20 mouse cellular contexts compared by ENCODE assay signal in genomic region chr5:31724519-31724918, GRCm38 (mm10). TPM values are rescaled to one million over a fixed set of nuclear protein-coding genes. Genes with fewer than 3 reads are reported as not detected.
DNase-seq lines count a peak whose midpoint lies in the region; ATAC-seq and TF ChIP-seq lines count a peak whose summit lies in the region.
"Had no signal": no experiment of that assay in that cellular context is flagged by ENCODE, and none has a peak within 500 bp of the region (broad histone marks: within the 10 kb centered on the region; RNA-seq: fewer than 3 reads in every experiment).

No protein-coding gene starts in this region.

- no peak for TF ChIP-seq CTCF in brain, embryonic 14.5 days (IDR thresholded peaks at IDR 0.05; ENCODE audit: borderline replicate concordance, extremely low read depth, insufficient read depth, insufficient read length)

- peaks cover 62% of the 10 kb centered on the region for H3K4me1 ChIP-seq in megakaryocyte, embryonic 14.5 days
- H3K4me1 ChIP-seq: embryonic facial prominence, embryonic 12.5 days; limb, embryonic 15.5 days; neural tube, embryonic 15.5 days had no signal

- peak overlapping the region; percentile 38 for H3K4me3 ChIP-seq in megakaryocyte, embryonic 14.5 days (replicated peaks)
- H3K4me3 ChIP-seq: embryonic facial prominence, embryonic 12.5 days; limb, embryonic 15.5 days; myocyte; neural tube, embryonic 15.5 days had no signal

- H3K36me3 ChIP-seq in megakaryocyte, embryonic 14.5 days (replicated peaks; ENCODE audit: low read length): peaks cover 14% of the 10 kb centered on the region
- H3K36me3 ChIP-seq: embryonic facial prominence, embryonic 12.5 days; limb, embryonic 15.5 days; neural tube, embryonic 15.5 days had no signal

- intact Hi-C loops in left cerebral cortex, postnatal 14 days (cut with DNase I): no loop called here

- no peaks in the 10 kb centered on the region for H3K9me3 ChIP-seq in megakaryocyte, embryonic 14.5 days
- H3K9me3 ChIP-seq: embryonic facial prominence, embryonic 12.5 days; G1E; limb, embryonic 15.5 days; neural tube, embryonic 15.5 days had no signal

- no peaks in the 10 kb centered on the region for H3K27me3 ChIP-seq in megakaryocyte, embryonic 14.5 days (replicated peaks)
- H3K27me3 ChIP-seq: embryonic facial prominence, embryonic 12.5 days; limb, embryonic 15.5 days; neural tube, embryonic 15.5 days had no signal

- DNase-seq in gastrocnemius, postnatal 10 days: peak; percentile 20
- DNase-seq in gastrocnemius, postnatal 25 days: no peak
- DNase-seq in NIH3T3 (ENCODE audit: low read depth): peak; percentile 55
- DNase-seq in brain, embryonic 14.5 days (ENCODE audit: low read depth): peak; percentile 10
- no peak for DNase-seq in left cerebral cortex, postnatal 14 days (ENCODE audit: low spot score in 2 of 2)
- DNase-seq: cerebellum, adult 11-12 months; forebrain, postnatal 0 days; gastrocnemius, postnatal 14 days; midbrain, embryonic 14.5 days; thymus, adult 2 months had no signal

- no peak for ATAC-seq in megakaryocyte, adult 5-6 weeks (ENCODE audit: poor library complexity, severe bottlenecking)
- ATAC-seq: CD4-positive, CD25-positive, alpha-beta regulatory T cell, adult 4 months; forebrain, postnatal 0 days; hindbrain, embryonic 16.5 days; intestine, postnatal 0 days had no signal

- no peak for TF ChIP-seq POLR2A in brain, embryonic 14.5 days (IDR thresholded peaks at IDR 0.05; ENCODE audit: borderline replicate concordance, extremely low read depth, insufficient read depth, insufficient read length, poor library complexity, severe bottlenecking)

RNA-seq across cellular contexts. Expression of gene Babam2, which starts 27.0 kb away (rescaled TPM):
- 10 to 100 TPM; 45.3 to 45.8 TPM for total RNA-seq in gastrocnemius, postnatal 10 days (2021)
- 10 to 100 TPM; 22.8 to 23.8 TPM for total RNA-seq in gastrocnemius, postnatal 25 days (2021)
- polyA plus RNA-seq in megakaryocyte, embryonic 14.5 days (2012; ENCODE audit: insufficient read depth, low replicate concordance): 87.2 and 163 TPM in 2 replicates
- total RNA-seq in megakaryocyte, adult 5-6 weeks (2015): 106 and 112 TPM in 2 replicates
- 41.2 and 55.3 TPM in 2 replicates for total RNA-seq in megakaryocyte, adult 5-6 weeks (2017)
- 31.5 and 33.3 TPM in 2 replicates for polyA plus RNA-seq in brain, embryonic 14.5 days (2012; rRNA removed)
- 10 to 100 TPM; 41.3 to 44.5 TPM for total RNA-seq in left cerebral cortex, postnatal 14 days (2021)

RNA-seq across cellular contexts. Expression of gene Rbks, which starts 27.1 kb away (rescaled TPM):
- total RNA-seq in gastrocnemius, postnatal 10 days (2021): 1 to 10 TPM; 2.6 to 3.7 TPM
- 1 to 10 TPM; 2.3 to 2.8 TPM for total RNA-seq in gastrocnemius, postnatal 25 days (2021)
- 7.9 TPM in 1 of 2 replicates, not detected in the other for polyA plus RNA-seq in megakaryocyte, embryonic 14.5 days (2012; ENCODE audit: insufficient read depth, low replicate concordance)
- 52.2 and 60.9 TPM in 2 replicates for total RNA-seq in megakaryocyte, adult 5-6 weeks (2015)
- total RNA-seq in megakaryocyte, adult 5-6 weeks (2017): 31.0 and 37.4 TPM in 2 replicates
- 0.95 and 1.5 TPM in 2 replicates for polyA plus RNA-seq in brain, embryonic 14.5 days (2012; rRNA removed)
- total RNA-seq in left cerebral cortex, postnatal 14 days (2021): 1 to 10 TPM; 2.5 to 4.0 TPM

Comparison
In these comparisons a context has a peak if more than half of its experiments do, and no peak if none do; other contexts are left out.
1. DNase-seq: peak in gastrocnemius, postnatal 10 days (single experiment), NIH3T3 (single experiment) and brain, embryonic 14.5 days (single experiment); none in gastrocnemius, postnatal 25 days (single experiment) and left cerebral cortex, postnatal 14 days (0 of 2).
2. RNA of gene Rbks, which starts 27.1 kb away (total RNA-seq): 31.0 to 60.9 TPM in megakaryocyte, adult 5-6 weeks; 2.5 to 4.0 TPM in left cerebral cortex, postnatal 14 days, 2.6 to 3.7 TPM in gastrocnemius, postnatal 10 days and 2.3 to 2.8 TPM in gastrocnemius, postnatal 25 days; every median in the first group is over 4 times any median in the second.